Mouse (Mus musculus): Measurements from ENCODE around the gene Nectin2. TPM values are rescaled to one million over a fixed set of nuclear protein-coding genes. Genes with fewer than 3 reads are reported as not detected.
A peak's percentile ranks its signal among the peaks of the same experiment; 100 is the strongest.

The Nectin2 gene
- polyA plus RNA-seq, 1 experiment, result 11.4 TPM

DNA sequence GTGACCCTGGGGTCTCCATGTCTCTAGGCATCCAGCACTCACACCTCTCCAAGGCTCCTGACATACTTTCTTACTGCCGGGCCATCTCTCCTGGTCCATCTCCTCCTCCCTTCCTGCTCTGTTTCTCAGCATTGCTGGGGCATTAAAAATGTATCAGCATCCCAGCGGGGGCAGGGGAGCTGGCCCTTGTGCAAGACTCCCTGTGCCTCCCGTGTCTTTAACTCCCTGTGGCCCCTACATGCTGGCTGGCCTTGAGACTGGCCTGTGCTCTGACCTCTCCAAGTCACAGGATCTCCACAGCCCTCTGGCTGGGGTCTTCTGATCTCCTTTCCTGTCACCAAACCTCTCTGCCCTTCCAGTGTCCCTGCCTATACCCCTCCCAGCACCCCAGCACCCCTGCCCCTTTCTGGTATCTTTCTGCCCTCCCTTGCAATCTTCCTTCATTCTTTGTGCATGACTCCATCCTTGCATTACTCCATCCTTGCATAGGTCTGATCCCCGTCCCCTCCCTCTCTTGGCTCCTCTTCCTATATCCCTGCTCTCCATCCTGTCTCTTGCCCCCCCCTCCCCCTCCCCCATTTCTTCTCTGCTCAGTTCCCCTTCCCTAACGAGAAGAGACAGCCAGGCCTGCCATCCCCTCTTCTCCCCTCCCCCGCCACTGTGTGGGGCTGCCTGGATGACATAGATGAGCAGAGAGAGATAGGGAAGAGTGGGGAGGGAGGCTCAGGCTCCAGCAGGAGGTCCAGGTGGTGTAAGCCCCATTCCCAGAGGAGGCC is 3.7 kb downstream of the Nectin2 start:
- no peak overlapping the region for H3K4me3 ChIP-seq (ENCODE audit: control insufficient read depth, insufficient read depth, low read length)
- H3K27me3 ChIP-seq (ENCODE audit: control insufficient read depth, insufficient read depth, low read length), result no peaks in the 10 kb centered on the region; the same call in 1 of the 2 replicates
- peaks cover 11% of the 10 kb centered on the region for H3K4me1 ChIP-seq (replicated peaks; ENCODE audit: control insufficient read depth, insufficient read depth, low read length)
- no peak for DNase-seq
- H3K27ac ChIP-seq (ENCODE audit: control insufficient read depth, insufficient read depth, low read length), result no peak overlapping the region
- WGBS, result 67% methylated on average over 6 of the region's 6 CpGs
- TF ChIP-seq POLR2A (IDR thresholded peaks at IDR 0.05; ENCODE audit: control insufficient read depth, extremely low read depth, insufficient read depth, low read length, poor library complexity), result no peak
- TF ChIP-seq CTCF (IDR thresholded peaks at IDR 0.05; ENCODE audit: borderline replicate concordance, control insufficient read depth, extremely low read depth, insufficient read depth, low read length, poor library complexity), result no peak
- H3K36me3 ChIP-seq (ENCODE audit: control insufficient read depth, insufficient read depth, low read length), result no peaks in the 10 kb centered on the region

DNA sequence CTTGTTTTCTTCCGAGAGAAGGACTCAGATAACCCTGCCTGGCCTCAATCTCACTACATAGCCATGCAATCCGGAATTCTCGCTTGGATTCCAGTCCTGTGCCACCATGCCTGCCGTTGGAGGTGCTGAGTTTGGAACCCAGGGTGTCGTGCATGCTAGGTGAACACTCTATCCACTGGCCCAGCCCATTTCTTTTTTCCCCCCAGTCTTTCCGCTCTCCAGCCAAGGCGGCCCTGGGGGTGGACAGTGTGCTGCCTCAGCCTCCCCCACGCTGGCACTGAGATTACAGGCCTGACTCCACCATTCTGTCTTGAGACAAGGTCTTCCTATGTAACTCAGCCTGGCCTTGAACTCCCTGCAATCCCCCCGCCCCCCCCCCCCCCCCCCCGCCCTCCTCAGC is 4.3 kb downstream of the Nectin2 start:
- TF ChIP-seq CTCF (IDR thresholded peaks at IDR 0.05; ENCODE audit: borderline replicate concordance, control insufficient read depth, extremely low read depth, insufficient read depth, low read length, poor library complexity), result no peak
- no peak for TF ChIP-seq POLR2A (IDR thresholded peaks at IDR 0.05; ENCODE audit: control insufficient read depth, extremely low read depth, insufficient read depth, low read length, poor library complexity)
- 95% methylated on average over 8 of the region's 10 CpGs for WGBS
- H3K27me3 ChIP-seq (ENCODE audit: control insufficient read depth, insufficient read depth, low read length), result no peaks in the 10 kb centered on the region; the same call in 1 of the 2 replicates
- DNase-seq, result no peak
- H3K27ac ChIP-seq (ENCODE audit: control insufficient read depth, insufficient read depth, low read length), result no peak overlapping the region
- H3K4me1 ChIP-seq (replicated peaks; ENCODE audit: control insufficient read depth, insufficient read depth, low read length), result peaks cover 11% of the 10 kb centered on the region
- H3K36me3 ChIP-seq (ENCODE audit: control insufficient read depth, insufficient read depth, low read length), result no peaks in the 10 kb centered on the region
- no peak overlapping the region for H3K4me3 ChIP-seq (ENCODE audit: control insufficient read depth, insufficient read depth, low read length)

DNA sequence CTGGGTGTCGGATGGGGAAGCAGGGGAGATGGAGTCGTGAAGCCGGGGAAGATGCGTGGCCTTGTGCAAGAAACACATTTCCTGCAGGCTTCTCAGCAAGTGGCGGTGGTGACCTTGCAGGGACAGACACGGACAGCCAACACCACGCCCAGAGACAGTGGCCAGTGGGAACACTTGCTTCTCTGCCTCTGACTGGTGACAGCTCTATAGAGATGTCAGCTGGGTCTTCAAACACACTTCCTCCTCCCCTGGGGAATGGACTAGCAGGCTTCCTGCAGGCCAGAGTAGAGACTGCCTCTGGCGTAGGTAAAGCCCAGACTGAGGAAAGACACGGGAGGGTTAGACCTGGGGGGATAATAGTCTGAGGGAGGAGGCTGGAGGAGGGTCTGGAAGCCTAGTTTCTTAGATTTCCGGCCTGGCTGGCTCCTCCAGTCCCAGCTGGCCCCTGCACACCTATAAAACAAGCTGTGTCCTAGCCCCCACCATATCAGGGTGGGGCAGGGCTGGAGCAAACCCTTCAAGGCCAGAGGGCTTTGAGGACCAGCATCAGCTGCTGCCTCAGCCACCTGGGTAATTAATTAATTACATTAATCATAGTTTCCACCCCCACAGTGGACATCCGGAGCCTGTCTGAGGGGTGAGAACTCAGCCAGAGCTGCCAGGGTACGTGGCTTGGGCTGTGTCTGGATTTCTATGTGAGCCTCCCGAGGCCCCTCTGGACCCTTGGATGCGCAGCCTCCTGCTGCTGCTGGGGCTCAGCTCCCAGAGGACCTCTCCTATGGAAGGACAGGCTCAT is 5.5 kb downstream of the Nectin2 start:
- no peaks in the 10 kb centered on the region; the same call in 1 of the 2 replicates for H3K27me3 ChIP-seq (ENCODE audit: control insufficient read depth, insufficient read depth, low read length)
- H3K4me3 ChIP-seq (ENCODE audit: control insufficient read depth, insufficient read depth, low read length), result no peak overlapping the region
- no peaks in the 10 kb centered on the region for H3K36me3 ChIP-seq (ENCODE audit: control insufficient read depth, insufficient read depth, low read length)
- DNase-seq, result no peak
- H3K4me1 ChIP-seq (replicated peaks; ENCODE audit: control insufficient read depth, insufficient read depth, low read length), result peaks cover 11% of the 10 kb centered on the region
- no peak overlapping the region for H3K27ac ChIP-seq (ENCODE audit: control insufficient read depth, insufficient read depth, low read length)
- TF ChIP-seq CTCF (IDR thresholded peaks at IDR 0.05; ENCODE audit: borderline replicate concordance, control insufficient read depth, extremely low read depth, insufficient read depth, low read length, poor library complexity), result no peak
- no peak for TF ChIP-seq POLR2A (IDR thresholded peaks at IDR 0.05; ENCODE audit: control insufficient read depth, extremely low read depth, insufficient read depth, low read length, poor library complexity)
- 61% methylated on average over 14 of the region's 14 CpGs for WGBS

DNA sequence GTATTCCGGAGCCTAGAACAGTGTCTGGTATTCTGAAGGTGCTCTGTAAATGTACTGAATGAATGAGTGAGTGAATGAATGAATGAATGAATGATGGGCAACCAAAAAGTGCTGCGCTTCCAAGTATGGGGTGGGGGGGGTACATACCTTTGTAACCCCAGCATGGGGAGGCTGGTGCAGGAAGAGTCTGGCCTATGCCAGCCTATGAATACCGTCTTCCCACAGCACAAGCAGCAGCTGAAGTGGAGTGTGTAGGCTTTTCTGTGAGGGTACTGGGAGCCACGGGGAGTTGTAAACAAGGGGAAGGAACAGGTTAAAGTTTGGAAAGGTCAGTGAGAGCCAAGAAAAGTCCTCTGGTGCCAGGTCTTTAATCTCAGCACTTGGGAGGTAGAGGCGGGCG is 6.5 kb downstream of the Nectin2 start:
- TF ChIP-seq POLR2A (IDR thresholded peaks at IDR 0.05; ENCODE audit: control insufficient read depth, extremely low read depth, insufficient read depth, low read length, poor library complexity) (no peak), CTCF (IDR thresholded peaks at IDR 0.05; ENCODE audit: borderline replicate concordance, control insufficient read depth, extremely low read depth, insufficient read depth, low read length, poor library complexity) (no peak)
- DNase-seq, result no peak
- Histone ChIP-seq H3K4me3 (ENCODE audit: control insufficient read depth, insufficient read depth, low read length) (no peak overlapping the region), H3K4me1 (replicated peaks; ENCODE audit: control insufficient read depth, insufficient read depth, low read length) (peaks cover 1% of the 10 kb centered on the region), H3K27me3 (ENCODE audit: control insufficient read depth, insufficient read depth, low read length) (no peaks in the 10 kb centered on the region; the same call in 1 of the 2 replicates), H3K36me3 (ENCODE audit: control insufficient read depth, insufficient read depth, low read length) (no peaks in the 10 kb centered on the region), H3K27ac (ENCODE audit: control insufficient read depth, insufficient read depth, low read length) (no peak overlapping the region)
- WGBS, result 91% methylated on average over 6 of the region's 6 CpGs

DNA sequence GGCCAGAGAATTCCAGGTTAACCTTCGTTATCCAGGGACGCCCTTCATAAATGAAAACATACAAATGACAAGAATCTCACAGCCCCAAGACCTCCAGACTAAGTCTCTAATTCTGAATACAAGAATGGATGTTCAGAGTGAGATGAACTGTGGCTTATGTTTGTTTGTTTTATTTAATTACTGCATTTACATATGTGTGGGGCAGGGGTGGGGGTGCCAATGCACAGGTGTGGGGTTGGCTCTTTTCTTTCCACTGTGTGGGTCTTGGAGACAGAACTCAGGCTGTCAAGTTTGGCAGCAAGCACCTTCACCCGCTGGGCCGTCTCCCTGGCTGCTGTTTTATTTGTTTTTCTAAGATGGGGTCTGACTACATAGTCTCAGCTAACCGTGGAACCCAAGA is 7.8 kb downstream of the Nectin2 start:
- no peaks in the 10 kb centered on the region for H3K27me3 ChIP-seq (ENCODE audit: control insufficient read depth, insufficient read depth, low read length)
- no peak overlapping the region for H3K4me3 ChIP-seq (ENCODE audit: control insufficient read depth, insufficient read depth, low read length)
- TF ChIP-seq CTCF (IDR thresholded peaks at IDR 0.05; ENCODE audit: borderline replicate concordance, control insufficient read depth, extremely low read depth, insufficient read depth, low read length, poor library complexity) (no peak), POLR2A (IDR thresholded peaks at IDR 0.05; ENCODE audit: control insufficient read depth, extremely low read depth, insufficient read depth, low read length, poor library complexity) (no peak)
- DNase-seq, result no peak
- 91% methylated on average over 5 of the region's 5 CpGs for WGBS
- no peaks in the 10 kb centered on the region; the same call in 1 of the 2 replicates for H3K4me1 ChIP-seq (replicated peaks; ENCODE audit: control insufficient read depth, insufficient read depth, low read length)
- no peaks in the 10 kb centered on the region for H3K36me3 ChIP-seq (ENCODE audit: control insufficient read depth, insufficient read depth, low read length)
- no peak overlapping the region for H3K27ac ChIP-seq (ENCODE audit: control insufficient read depth, insufficient read depth, low read length)

DNA sequence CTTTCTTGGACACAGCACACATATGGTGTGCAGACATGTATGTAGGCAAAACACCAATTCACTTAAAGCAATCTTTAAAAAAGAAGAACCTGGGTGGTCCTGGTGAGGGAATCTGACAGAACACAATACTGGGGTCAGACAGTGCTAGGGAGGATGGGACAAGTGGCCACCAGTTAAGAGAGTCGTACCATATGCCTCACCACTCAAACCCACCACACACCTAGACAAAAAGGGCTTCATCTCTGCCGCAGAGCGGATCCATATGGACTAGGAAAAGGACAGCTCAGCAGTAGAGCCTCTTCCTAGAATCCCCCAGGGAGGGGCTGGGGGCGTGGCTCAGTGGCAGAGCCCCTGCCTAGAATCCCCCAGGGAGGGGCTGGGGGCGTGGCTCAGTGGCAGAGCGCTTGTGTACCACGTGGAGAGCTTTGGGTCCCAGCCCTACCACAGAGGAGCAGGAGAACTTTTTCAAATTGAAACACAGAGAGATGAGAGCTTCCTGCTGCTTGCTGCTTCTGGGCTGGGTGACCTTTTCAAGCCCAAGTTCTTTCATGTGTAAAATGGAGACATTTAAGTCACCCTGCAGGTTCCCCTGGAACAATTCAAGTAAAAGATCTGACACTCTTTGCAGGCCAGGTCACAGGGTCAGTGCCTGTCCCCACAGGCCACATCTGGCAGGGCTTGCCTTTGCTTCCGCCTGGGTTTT is 8.8 kb downstream of the Nectin2 start:
- no peak for TF ChIP-seq POLR2A (IDR thresholded peaks at IDR 0.05; ENCODE audit: control insufficient read depth, extremely low read depth, insufficient read depth, low read length, poor library complexity)
- no peak for TF ChIP-seq CTCF (IDR thresholded peaks at IDR 0.05; ENCODE audit: borderline replicate concordance, control insufficient read depth, extremely low read depth, insufficient read depth, low read length, poor library complexity)
- H3K36me3 ChIP-seq (ENCODE audit: control insufficient read depth, insufficient read depth, low read length), result no peaks in the 10 kb centered on the region
- no peaks in the 10 kb centered on the region; the same call in 1 of the 2 replicates for H3K4me1 ChIP-seq (replicated peaks; ENCODE audit: control insufficient read depth, insufficient read depth, low read length)
- no peaks in the 10 kb centered on the region for H3K27me3 ChIP-seq (ENCODE audit: control insufficient read depth, insufficient read depth, low read length)
- H3K4me3 ChIP-seq (ENCODE audit: control insufficient read depth, insufficient read depth, low read length), result no peak overlapping the region
- WGBS, result 57% methylated on average over 8 of the region's 8 CpGs
- H3K27ac ChIP-seq (ENCODE audit: control insufficient read depth, insufficient read depth, low read length), result peak overlapping the region; percentile 54; the same call in 1 of the 2 replicates
- DNase-seq, result no peak
